Comparison of ENCODE assay signal across 8 mouse cellular contexts in genomic region chr13:85771027-85771681, GRCm38 (mm10).
"Had no signal": no experiment of that assay in that cellular context is flagged by ENCODE, and none has a peak within 500 bp of the region (broad histone marks: within the 10 kb centered on the region; RNA-seq: fewer than 3 reads in every experiment).

No protein-coding gene starts in this region.

- H3K4me2 ChIP-seq: liver, embryonic 12.5 days; neural tube, embryonic 15.5 days had no signal

- H3K4me1 ChIP-seq: liver, embryonic 12.5 days; neural tube, embryonic 15.5 days had no signal

- ATAC-seq: liver, embryonic 12.5 days had no signal

- H3K36me3 ChIP-seq: liver, embryonic 12.5 days; neural tube, embryonic 15.5 days had no signal

- H3K9me3 ChIP-seq: liver, embryonic 12.5 days; neural tube, embryonic 15.5 days had no signal

- H3K9ac ChIP-seq: liver, embryonic 12.5 days; neural tube, embryonic 15.5 days had no signal

- H3K4me3 ChIP-seq: left cerebral cortex, adult 2 months; liver, embryonic 12.5 days; myocyte; neural tube, embryonic 15.5 days had no signal

- H3K27ac ChIP-seq: left cerebral cortex, adult 2 months; liver, embryonic 12.5 days; neural tube, embryonic 15.5 days had no signal

- DNase-seq: kidney, adult 8-10 months; midbrain, embryonic 14.5 days; thymus, adult 18-20 months; thymus, postnatal 14 days had no signal

- H3K27me3 ChIP-seq: liver, embryonic 12.5 days; neural tube, embryonic 15.5 days had no signal
